Mouse (Mus musculus): ENCODE measurements around the gene Cd2bp2.

- TF ChIP-seq GATA1 (IDR thresholded peaks at IDR 0.05; ENCODE audit: borderline replicate concordance, low read length), result no peak
- no peak for TF ChIP-seq FLI1 (IDR thresholded peaks at IDR 0.05; ENCODE audit: low read length)
Measured at GRCm38 (mm10) chr7:127214981-127215871, 19.4 kb upstream of the Cd2bp2 start.

Measured in megakaryocyte, embryonic 14.5 days (primary cell).